Mouse (Mus musculus) liver, postnatal 0 days (tissue): Measurements from ENCODE around the gene Cryl1. TPM values are rescaled to one million over a fixed set of nuclear protein-coding genes. Genes with fewer than 3 reads are reported as not detected.

ENCODE experiments used
- ATAC-seq: fragments of 200-750 bp; cut with Nextera tagmentation; 2 replicates; pipeline ENCODE4 v1.8.0; 2017; ENCODE audit warnings: mild to moderate bottlenecking, moderate library complexity
- DNase-seq: peaks from one replicate; pipeline ENCODE4 v3.0.0-alpha.2; 2016
- H3K27ac ChIP-seq: fragments of 300-500 bp; sonication (generic); 2 replicates; pipeline ENCODE4 v1.5.1; 2014; ENCODE audit warnings: antibody characterized with exemption, moderate library complexity, mild to moderate bottlenecking, low read depth
- H3K27me3 ChIP-seq: fragments of 300-500 bp; sonication (generic); 2 replicates; pipeline ENCODE4 v1.6.1; 2014; ENCODE audit warnings: low read length, control low read depth, mixed read lengths; ENCODE audit not compliant: insufficient read depth
- H3K36me3 ChIP-seq: fragments of 300-500 bp; sonication (generic); replicated peaks from 2 replicates; pipeline ENCODE4 v1.6.1; 2014; ENCODE audit warnings: mild to moderate bottlenecking, control low read depth, low read length, moderate library complexity, mixed read lengths; ENCODE audit not compliant: insufficient read depth
- H3K4me1 ChIP-seq: fragments of 300-500 bp; sonication (generic); 2 replicates; pipeline ENCODE4 v1.6.1; 2014; ENCODE audit warnings: antibody characterized with exemption, mild to moderate bottlenecking, control low read depth; ENCODE audit not compliant: insufficient read depth
- H3K4me2 ChIP-seq: fragments of 300-500 bp; sonication (generic); 2 replicates; pipeline ENCODE4 v1.6.1; 2014; ENCODE audit warnings: low read depth, mild to moderate bottlenecking, low read length, moderate library complexity, mixed read lengths
- H3K4me3 ChIP-seq: fragments of 300-500 bp; sonication (generic); 2 replicates; pipeline ENCODE4 v1.5.1; 2014; ENCODE audit warnings: low read depth, low read length
- H3K9ac ChIP-seq: fragments of 300-500 bp; sonication (generic); replicated peaks from 2 replicates; pipeline ENCODE4 v1.6.1; 2014; ENCODE audit warnings: mild to moderate bottlenecking, moderate library complexity
- H3K9me3 ChIP-seq: fragments of 300-500 bp; sonication (generic); 2 replicates; pipeline ENCODE4 v1.6.1; 2016; ENCODE audit warnings: mild to moderate bottlenecking, control low read depth, low read length, mixed read lengths
- CTCF ChIP-seq: sonication (generic); IDR thresholded peaks from 2 replicates; pipeline ENCODE4 v1.5.1; 2016; ENCODE audit warnings: antibody characterized with exemption, low read depth
- EP300 ChIP-seq: IDR thresholded peaks from 2 replicates; pipeline ENCODE4 v1.6.1; 2016; ENCODE audit warnings: antibody characterized with exemption, low read depth, mild to moderate bottlenecking
- WGBS: fragments of 180-500 bp; shearing (Covaris S2); extraction: QIAGEN DNeasy Blood & Tissue Kit; methylation state at CpG from one replicate; pipeline ENCODE4 v1.1.7; 2014; ENCODE audit not compliant: insufficient replicate concordance; 5-methylcytosine and 5-hydroxymethylcytosine counted together
- polyA plus RNA-seq: library from polyadenylated mRNA; unstranded; fragments of >200 nt; fragmentation: Nextera tagmentation; extraction: Ambion mirVana; gene quantifications from 2 replicates; pipeline ENCODE4 v1.2.1, GENCODE M21; 2015

Cryl1 gene
- polyA plus RNA-seq, 1 experiment from 2014 or later = 6.7 TPM

DNA sequence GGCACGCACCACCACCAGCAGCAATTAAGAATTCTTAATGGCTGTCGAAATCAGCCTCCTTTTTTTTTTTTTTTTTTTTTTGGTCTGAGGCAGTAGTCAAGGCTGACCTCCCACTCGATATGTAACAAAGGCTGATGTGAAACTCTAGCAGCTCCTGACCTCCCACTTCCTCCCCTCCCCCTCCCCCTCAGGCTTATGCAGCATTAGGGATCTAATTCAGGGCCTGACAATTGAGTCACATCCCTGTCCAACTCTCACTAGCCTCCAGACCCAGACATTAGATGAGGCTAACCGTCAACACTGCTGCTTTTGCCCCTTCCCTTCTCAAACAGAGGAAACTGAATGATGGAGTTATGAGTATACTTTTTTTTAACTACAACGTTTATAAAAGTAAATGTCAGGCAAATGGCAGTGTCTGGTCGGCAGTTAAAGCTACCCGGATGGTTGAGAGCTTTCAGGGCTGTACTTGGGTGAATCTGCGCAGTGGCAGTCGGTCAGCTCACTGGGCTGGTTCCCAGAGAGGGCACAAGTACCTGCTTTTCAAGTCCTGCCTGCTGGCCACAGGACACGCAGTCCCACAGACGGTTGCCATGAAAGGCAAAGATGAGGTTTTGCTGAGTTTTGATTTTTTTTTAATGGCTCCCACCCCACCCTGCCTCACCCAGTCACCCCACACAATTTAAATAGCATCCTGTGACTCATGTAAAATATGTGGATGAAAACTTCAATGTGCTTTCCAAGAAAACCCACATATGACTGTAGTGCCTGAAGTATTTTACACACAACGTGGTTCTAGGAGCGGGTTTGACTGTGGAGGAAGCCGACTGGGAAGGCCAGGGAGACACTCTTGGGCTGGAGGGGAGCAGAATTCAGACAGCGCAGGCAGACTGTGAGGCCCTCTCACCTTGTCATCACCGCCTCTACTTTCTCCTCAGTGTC lies 81.4 kb downstream of the Cryl1 start:
- WGBS = 73% methylated on average over 16 of the region's 16 CpGs
- no peaks in the 10 kb centered on the region for H3K27me3 ChIP-seq
- DNase-seq = no peak
- H3K4me1 ChIP-seq = no peaks in the 10 kb centered on the region
- TF ChIP-seq CTCF (no peak), EP300 (no peak)
- H3K4me2 ChIP-seq = no peak overlapping the region
- H3K4me3 ChIP-seq = no peak overlapping the region
- H3K36me3 ChIP-seq = no peaks in the 10 kb centered on the region
- H3K9me3 ChIP-seq = no peaks in the 10 kb centered on the region
- no peak for ATAC-seq
- no peak overlapping the region for H3K27ac ChIP-seq
- H3K9ac ChIP-seq = no peak overlapping the region

DNA sequence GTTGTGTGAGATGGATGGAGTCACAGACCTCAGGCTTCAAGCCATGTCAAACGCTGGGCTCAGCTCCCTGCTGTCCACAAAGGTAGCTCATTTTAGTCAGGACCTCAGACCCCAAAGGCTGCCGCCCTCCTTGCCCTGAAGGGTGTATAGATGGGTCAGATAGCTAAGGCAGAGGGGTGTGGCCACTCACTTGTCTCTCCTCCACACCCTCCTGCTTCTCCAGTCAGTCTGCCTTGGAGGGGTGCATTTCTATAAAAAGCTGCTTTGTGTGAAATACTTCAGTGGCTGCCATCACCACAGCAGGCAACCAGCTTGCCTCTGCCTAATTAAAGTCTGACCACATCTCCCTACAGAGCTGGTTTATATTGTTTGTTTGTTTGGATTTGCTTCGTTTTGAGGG lies 82.4 kb downstream of the Cryl1 start:
- TF ChIP-seq EP300 = no peak
- TF ChIP-seq CTCF = no peak
- 64% methylated on average over 3 of the region's 3 CpGs for WGBS
- Histone ChIP-seq H3K27me3 (no peaks in the 10 kb centered on the region), H3K4me2 (no peak overlapping the region), H3K36me3 (no peaks in the 10 kb centered on the region), H3K9ac (no peak overlapping the region), H3K4me1 (no peaks in the 10 kb centered on the region), H3K27ac (no peak overlapping the region), H3K9me3 (no peaks in the 10 kb centered on the region), H3K4me3 (no peak overlapping the region)
- no peak for ATAC-seq
- no peak for DNase-seq

DNA sequence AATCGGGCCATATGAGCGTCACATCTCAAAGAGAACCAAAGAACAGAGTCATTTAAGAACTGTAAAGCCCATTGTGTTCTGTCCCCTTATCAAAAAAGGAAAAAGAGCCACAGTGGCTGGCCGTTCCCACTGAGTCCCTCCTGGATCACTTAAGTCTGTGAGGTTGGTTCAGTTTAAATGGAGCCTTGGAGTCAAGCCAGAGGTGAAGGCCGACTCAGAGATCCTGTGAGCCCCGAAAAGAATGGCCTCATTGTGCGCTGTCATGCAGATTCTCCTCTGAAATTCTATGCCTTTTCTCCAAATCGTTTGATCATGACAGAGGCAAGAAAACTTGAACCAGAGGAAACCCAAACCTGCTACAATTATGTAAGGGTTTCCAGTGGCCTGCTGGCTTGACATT lies 82.8 kb downstream of the Cryl1 start:
- no peaks in the 10 kb centered on the region for H3K36me3 ChIP-seq
- no peak for TF ChIP-seq EP300
- TF ChIP-seq CTCF = no peak
- DNase-seq (no peak), ATAC-seq (no peak)
- H3K27me3 ChIP-seq = no peaks in the 10 kb centered on the region
- no peak overlapping the region for H3K4me2 ChIP-seq
- WGBS = 72% methylated on average over 7 of the region's 7 CpGs
- H3K4me3 ChIP-seq = no peak overlapping the region
- H3K27ac ChIP-seq = no peak overlapping the region
- no peak overlapping the region for H3K9ac ChIP-seq
- no peaks in the 10 kb centered on the region for H3K9me3 ChIP-seq
- no peaks in the 10 kb centered on the region for H3K4me1 ChIP-seq

DNA sequence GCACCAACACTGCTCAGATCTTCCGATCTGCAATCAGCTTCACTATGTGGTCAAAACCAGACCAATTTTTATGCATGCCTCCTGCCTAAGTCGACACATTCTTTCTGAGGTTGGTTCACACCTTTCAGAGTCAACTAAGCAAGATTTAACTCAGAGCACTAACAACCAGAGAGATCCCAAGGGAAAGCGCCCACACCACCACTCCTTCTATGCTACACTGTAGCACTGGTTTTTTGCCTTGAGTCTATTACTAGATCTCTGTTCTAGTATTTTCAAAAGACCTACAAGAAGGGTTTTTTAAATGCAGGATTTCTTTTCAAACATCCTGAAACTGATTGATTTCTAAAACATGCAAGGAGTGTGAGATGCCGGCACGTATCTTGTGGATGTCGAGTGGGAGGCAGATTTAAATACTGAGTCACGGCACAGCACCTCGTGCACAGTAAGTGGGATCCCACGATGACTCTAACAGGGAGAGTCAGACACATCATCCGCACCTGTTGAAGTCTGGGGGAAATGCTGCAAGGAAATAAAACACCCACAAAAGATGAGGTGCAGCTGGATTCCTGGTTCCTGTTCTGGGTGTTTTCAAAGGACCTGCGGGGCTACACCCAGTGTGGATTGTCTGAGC lies 96.6 kb downstream of the Cryl1 start:
- no peaks in the 10 kb centered on the region for H3K36me3 ChIP-seq
- H3K4me1 ChIP-seq = no peaks in the 10 kb centered on the region
- no peak overlapping the region for H3K9ac ChIP-seq
- no peak overlapping the region for H3K27ac ChIP-seq
- H3K4me2 ChIP-seq = no peak overlapping the region
- no peak for DNase-seq
- no peak for ATAC-seq
- TF ChIP-seq EP300 = no peak
- no peak for TF ChIP-seq CTCF
- no peaks in the 10 kb centered on the region for H3K9me3 ChIP-seq
- no peak overlapping the region for H3K4me3 ChIP-seq
- H3K27me3 ChIP-seq = no peaks in the 10 kb centered on the region
- WGBS = 78% methylated on average over 11 of the region's 11 CpGs

DNA sequence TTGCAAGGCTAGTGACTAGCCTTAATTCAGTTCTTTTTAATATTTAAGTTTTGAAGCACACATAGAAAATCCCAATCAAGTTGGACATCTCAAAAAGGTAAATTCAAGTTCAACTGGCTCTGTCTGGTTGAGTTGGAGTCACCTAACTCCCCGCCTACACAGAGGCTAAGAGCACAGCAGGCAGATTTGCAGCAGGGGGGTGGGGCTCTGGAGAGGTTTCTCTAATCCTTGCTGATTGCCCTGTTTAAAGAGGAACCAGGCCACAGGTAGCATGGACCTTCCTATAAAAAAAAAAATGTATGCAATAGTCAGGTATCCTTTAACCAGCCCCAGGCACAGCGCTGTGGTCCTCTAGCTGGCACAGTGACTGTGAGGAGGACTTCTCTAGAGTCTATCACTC lies 97.8 kb downstream of the Cryl1 start:
- no peak for ATAC-seq
- TF ChIP-seq CTCF = no peak
- no peak for TF ChIP-seq EP300
- Histone ChIP-seq H3K9ac (no peak overlapping the region), H3K9me3 (no peaks in the 10 kb centered on the region), H3K4me3 (no peak overlapping the region), H3K27ac (no peak overlapping the region), H3K4me1 (no peaks in the 10 kb centered on the region), H3K36me3 (no peaks in the 10 kb centered on the region), H3K27me3 (no peaks in the 10 kb centered on the region), H3K4me2 (no peak overlapping the region)
- 77% methylated on average over 2 of the region's 2 CpGs for WGBS
- DNase-seq = no peak

DNA sequence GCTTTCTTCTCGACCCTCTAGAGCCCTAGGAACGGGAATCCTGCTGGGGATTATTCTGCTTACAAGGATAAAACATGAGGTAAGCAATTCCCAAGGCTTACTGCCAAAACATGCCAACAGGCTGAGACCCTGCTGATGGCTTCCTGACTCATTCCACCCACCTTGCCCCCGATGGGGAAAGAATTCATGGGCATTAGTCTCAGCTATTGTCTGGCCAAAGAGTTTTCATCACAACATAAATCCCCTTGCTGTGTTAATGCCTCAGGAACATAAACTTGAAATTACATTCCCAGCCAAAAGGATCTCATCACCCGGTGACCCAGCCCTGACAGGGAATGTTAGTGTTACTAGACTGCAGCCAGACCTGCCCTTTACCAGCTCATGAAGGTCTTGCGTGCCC lies 100.7 kb downstream of the Cryl1 start:
- DNase-seq (no peak), ATAC-seq (no peak)
- H3K9me3 ChIP-seq = no peaks in the 10 kb centered on the region
- H3K4me3 ChIP-seq = no peak overlapping the region
- TF ChIP-seq CTCF (no peak), EP300 (no peak)
- H3K4me2 ChIP-seq = no peak overlapping the region
- WGBS = 66% methylated on average over 5 of the region's 5 CpGs
- no peak overlapping the region for H3K9ac ChIP-seq
- no peaks in the 10 kb centered on the region for H3K36me3 ChIP-seq
- no peaks in the 10 kb centered on the region for H3K4me1 ChIP-seq
- H3K27me3 ChIP-seq = no peaks in the 10 kb centered on the region
- H3K27ac ChIP-seq = no peak overlapping the region
